In the genomic region with DNA sequence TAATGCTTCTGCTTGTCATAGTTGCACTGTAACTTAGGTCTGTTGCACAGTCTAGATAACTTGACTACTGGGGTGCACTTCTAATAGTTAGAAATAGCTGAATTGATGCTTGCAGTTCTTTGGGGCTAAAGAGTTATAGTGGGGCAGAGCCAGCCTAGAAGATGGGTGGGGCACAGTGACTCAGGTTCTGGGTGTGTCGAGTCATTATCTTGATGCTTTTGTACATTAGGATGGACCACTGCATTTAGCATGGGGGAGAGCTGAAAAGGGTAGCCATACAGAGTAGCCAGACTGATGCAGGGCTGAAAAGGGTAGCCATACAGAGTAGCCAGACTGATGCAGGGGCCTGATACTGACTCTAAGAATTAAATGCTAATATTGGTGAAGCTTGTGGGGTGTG, we compare ENCODE assay signal across 28 mouse cellular contexts. TPM values are rescaled to one million over a fixed set of nuclear protein-coding genes. Genes with fewer than 3 reads are reported as not detected.
DNase-seq lines count a peak whose midpoint lies in the region; ATAC-seq and TF ChIP-seq lines count a peak whose summit lies in the region.
"Had no signal": no experiment of that assay in that cellular context is flagged by ENCODE, and none has a peak within 500 bp of the region (broad histone marks: within the 10 kb centered on the region; RNA-seq: fewer than 3 reads in every experiment).

No protein-coding gene starts in this region.

- H3K4me2 ChIP-seq in liver, embryonic 12.5 days: peak overlapping the region; percentile 59
- H3K4me2 ChIP-seq: embryonic facial prominence, embryonic 12.5 days; heart, embryonic 15.5 days; hindbrain, embryonic 14.5 days; midbrain, embryonic 12.5 days had no signal

- TF ChIP-seq RAD21 in MEL (IDR thresholded peaks at IDR 0.05; ENCODE audit: low read depth, low read length): no peak

- no peak overlapping the region for H3K4me3 ChIP-seq in MEL (ENCODE audit: control insufficient read depth in 1 of 2, insufficient read depth in 1 of 2, low read depth in 2 of 2, low read length in 2 of 2)
- peak overlapping the region; percentile 24 for H3K4me3 ChIP-seq in liver, embryonic 12.5 days
- H3K4me3 ChIP-seq: embryonic facial prominence, embryonic 12.5 days; heart, embryonic 15.5 days; midbrain, embryonic 12.5 days had no signal

- ATAC-seq in common myeloid progenitor, adult 5-6 weeks (replicated peaks; ENCODE audit: low read depth, poor library complexity, severe bottlenecking): 0 out of 2 replicates have a peak, but pooled peaks have one; percentile 30
- ATAC-seq in liver, embryonic 12.5 days: peak; percentile 81
- peak; percentile 59 for ATAC-seq in megakaryocyte progenitor cell, adult 5-6 weeks (replicated peaks; ENCODE audit: poor library complexity)
- no peak for ATAC-seq in activated CD4-positive, CD25-positive, alpha-beta regulatory T cell, adult 4 months
- ATAC-seq: forebrain, embryonic 14.5 days had no signal

- H3K27me3 ChIP-seq in MEL (ENCODE audit: control insufficient read depth in 1 of 2, insufficient read depth in 2 of 2, low read length in 2 of 2): no peaks in the 10 kb centered on the region
- no peaks in the 10 kb centered on the region for H3K27me3 ChIP-seq in liver, embryonic 12.5 days (replicated peaks)
- H3K27me3 ChIP-seq: embryonic facial prominence, embryonic 12.5 days; heart, embryonic 15.5 days; midbrain, embryonic 12.5 days had no signal

- H3K9me3 ChIP-seq in MEL (replicated peaks; ENCODE audit: insufficient read depth, low read length): no peaks in the 10 kb centered on the region
- H3K9me3 ChIP-seq in liver, embryonic 12.5 days (replicated peaks): no peaks in the 10 kb centered on the region
- H3K9me3 ChIP-seq: embryonic facial prominence, embryonic 12.5 days; heart, embryonic 15.5 days; midbrain, embryonic 12.5 days had no signal

- H3K4me1 ChIP-seq in MEL (ENCODE audit: control insufficient read depth in 1 of 2, insufficient read depth in 2 of 2, low read length in 2 of 2): peaks cover 12 to 32% of the 10 kb centered on the region in 2 experiments
- peaks cover 80% of the 10 kb centered on the region for H3K4me1 ChIP-seq in liver, embryonic 12.5 days
- H3K4me1 ChIP-seq: embryonic facial prominence, embryonic 12.5 days; heart, embryonic 15.5 days; midbrain, embryonic 12.5 days had no signal

- TF ChIP-seq CTCF in MEL (IDR thresholded peaks at IDR 0.05 in 2 of 3, conservative IDR thresholded peaks at IDR 0.05 in 1 of 3; ENCODE audit: control insufficient read depth in 1 of 3, insufficient read depth in 1 of 3, low read depth in 2 of 3, low read length in 3 of 3, poor library complexity in 1 of 3, severe bottlenecking in 1 of 3): no peak

- no peak for TF ChIP-seq EP300 in MEL (IDR thresholded peaks at IDR 0.05; ENCODE audit: low read depth in 1 of 2, low read length in 2 of 2)

- H3K79me2 ChIP-seq in MEL (ENCODE audit: control insufficient read depth, insufficient read depth, low read length, poor library complexity): peaks cover 26% of the 10 kb centered on the region

- peak; percentile 62 for DNase-seq in MEL (ENCODE audit: low read depth, low spot score)
- no peak for DNase-seq in B cell, adult 2 months
- no peak for DNase-seq in adrenal gland, postnatal 25 days
- DNase-seq: adrenal gland, adult 2 months; cerebellum, adult 9-11 months; gastrocnemius, postnatal 10 days; heart, postnatal 4 days; kidney, adult 9 months; kidney, postnatal 14 days; lung, adult 18-20 months; lung, postnatal 10 days; right cerebral cortex, postnatal 14 days had no signal

- H3K27ac ChIP-seq in MEL (ENCODE audit: control insufficient read depth, low read depth, low read length): no peak overlapping the region
- H3K27ac ChIP-seq in liver, embryonic 12.5 days: peak overlapping the region; percentile 85
- H3K27ac ChIP-seq: embryonic facial prominence, embryonic 12.5 days; heart, embryonic 15.5 days; hindbrain, embryonic 14.5 days; midbrain, embryonic 12.5 days had no signal

- H3K36me3 ChIP-seq in MEL (ENCODE audit: control insufficient read depth in 1 of 2, insufficient read depth in 2 of 2, low read length in 2 of 2): peaks cover 48 to 50% of the 10 kb centered on the region in 2 experiments
- peaks cover 99% of the 10 kb centered on the region for H3K36me3 ChIP-seq in liver, embryonic 12.5 days

- H3K9ac ChIP-seq in MEL (ENCODE audit: control insufficient read depth, low read depth, low read length, poor library complexity, severe bottlenecking): no peak overlapping the region
- peak overlapping the region; percentile 40 for H3K9ac ChIP-seq in liver, embryonic 12.5 days
- H3K9ac ChIP-seq: embryonic facial prominence, embryonic 12.5 days; heart, embryonic 15.5 days; hindbrain, embryonic 14.5 days; midbrain, embryonic 12.5 days had no signal

- TF ChIP-seq POLR2A in MEL (IDR thresholded peaks at IDR 0.05; ENCODE audit: control insufficient read depth in 1 of 2, insufficient read depth in 1 of 2, low read depth in 1 of 2, low read length in 2 of 2, poor library complexity in 1 of 2): 0 out of 4 replicates have a peak, but pooled peaks of 1 of the 2 experiments have one; percentile 17

- WGBS in liver, embryonic 12.5 days (ENCODE audit: insufficient replicate concordance): 15% methylated on average over 1 of the region's 1 CpGs

TF ChIP-seq in MEL, 35 proteins besides CTCF, POLR2A, EP300 and RAD21:
- no peak for TF ChIP-seq ELF1 (IDR thresholded peaks at IDR 0.05; ENCODE audit: low read depth, low read length)
- TF ChIP-seq GATA1 (IDR thresholded peaks at IDR 0.05; ENCODE audit: low read depth, low read length): peak; percentile 52; the same call in 1 of the 2 replicates
- no peak for TF ChIP-seq USF1 (IDR thresholded peaks at IDR 0.05; ENCODE audit: low read depth, low read length)
- no peak for TF ChIP-seq SIN3A (IDR thresholded peaks at IDR 0.05; ENCODE audit: low read length)
- no peak for TF ChIP-seq TAL1 (IDR thresholded peaks at IDR 0.05; ENCODE audit: low read length)
- TF ChIP-seq ZMIZ1 (IDR thresholded peaks at IDR 0.05; ENCODE audit: low read depth, low read length): no peak
- no peak for TF ChIP-seq ZC3H11A (IDR thresholded peaks at IDR 0.05; ENCODE audit: low read depth, low read length)

RNA-seq across cellular contexts. Expression of gene Epn1, which starts 6.4 kb away (rescaled TPM):
- 72.3 and 75.5 TPM in 2 replicates for total RNA-seq in MEL (2012; rRNA removed)
- 100 to 1,000 TPM in 1 of 2 experiments, not detected in 1; 147 TPM for polyA plus RNA-seq in MEL (2012; ENCODE audit: insufficient read depth in 1 of 2, insufficient read length in 2 of 2, low read depth in 1 of 2, low replicate concordance in 2 of 2, missing spikeins in 1 of 2)
- total RNA-seq in common myeloid progenitor, adult 5-6 weeks (2017): 42.9 and 53.0 TPM in 2 replicates
- 66.2 and 69.1 TPM in 2 replicates for polyA plus RNA-seq in liver, embryonic 12.5 days (2016; fragmentation: Nextera tagmentation; extraction: Ambion mirVana)
- 41.0 and 42.0 TPM in 2 replicates for total RNA-seq in megakaryocyte progenitor cell, adult 5-6 weeks (2015)
- total RNA-seq in megakaryocyte progenitor cell, adult 5-6 weeks (2017): 37.0 and 51.5 TPM in 2 replicates
- 140 and 152 TPM in 2 replicates for total RNA-seq in adrenal gland, postnatal 25 days (2021)
- 1 to 10 TPM; 7.0 to 8.3 TPM for polyA plus RNA-seq in activated CD4-positive, CD25-positive, alpha-beta regulatory T cell, adult 4 months (2017; shearing (Covaris generic))

RNA-seq across cellular contexts. Expression of gene U2af2, which starts 11.6 kb away (rescaled TPM):
- 301 and 311 TPM in 2 replicates for total RNA-seq in MEL (2012; rRNA removed)
- polyA plus RNA-seq in MEL (2012; ENCODE audit: insufficient read depth in 1 of 2, insufficient read length in 2 of 2, low read depth in 1 of 2, low replicate concordance in 2 of 2, missing spikeins in 1 of 2): 100 to 1,000 TPM; 477 to 491 TPM
- 220 and 260 TPM in 2 replicates for total RNA-seq in common myeloid progenitor, adult 5-6 weeks (2017)
- 97.6 and 109 TPM in 2 replicates for polyA plus RNA-seq in liver, embryonic 12.5 days (2016; fragmentation: Nextera tagmentation; extraction: Ambion mirVana)
- 99.3 TPM in 2 replicates for total RNA-seq in megakaryocyte progenitor cell, adult 5-6 weeks (2015)
- total RNA-seq in megakaryocyte progenitor cell, adult 5-6 weeks (2017): 225 and 247 TPM in 2 replicates
- 191 and 195 TPM in 2 replicates for total RNA-seq in adrenal gland, postnatal 25 days (2021)
- polyA plus RNA-seq in activated CD4-positive, CD25-positive, alpha-beta regulatory T cell, adult 4 months (2017; shearing (Covaris generic)): 10 to 100 TPM; 24.2 to 30.1 TPM

RNA-seq across cellular contexts. Expression of gene Zfp580, which starts 22.2 kb away (rescaled TPM):
- total RNA-seq in MEL (2012; rRNA removed): 1.0 and 1.7 TPM in 2 replicates
- 10 to 100 TPM in 1 of 2 experiments, not detected in 1; 19.9 TPM for polyA plus RNA-seq in MEL (2012; ENCODE audit: insufficient read depth in 1 of 2, insufficient read length in 2 of 2, low read depth in 1 of 2, low replicate concordance in 2 of 2, missing spikeins in 1 of 2)
- total RNA-seq in common myeloid progenitor, adult 5-6 weeks (2017): 1.8 and 3.6 TPM in 2 replicates
- polyA plus RNA-seq in liver, embryonic 12.5 days (2016; fragmentation: Nextera tagmentation; extraction: Ambion mirVana): 5.2 and 5.6 TPM in 2 replicates
- total RNA-seq in megakaryocyte progenitor cell, adult 5-6 weeks (2015): 2.3 and 3.0 TPM in 2 replicates
- total RNA-seq in megakaryocyte progenitor cell, adult 5-6 weeks (2017): 0.24 and 0.67 TPM in 2 replicates
- total RNA-seq in adrenal gland, postnatal 25 days (2021): 7.9 and 8.8 TPM in 2 replicates
- 1 to 10 TPM; 1.2 to 2.8 TPM for polyA plus RNA-seq in activated CD4-positive, CD25-positive, alpha-beta regulatory T cell, adult 4 months (2017; shearing (Covaris generic))
- total RNA-seq: monocyte, adult 5-6 weeks had no signal

RNA-seq across cellular contexts. Expression of gene Zfp784, which starts 35.3 kb away (rescaled TPM):
- total RNA-seq in MEL (2012; rRNA removed): 0.96 and 1.2 TPM in 2 replicates
- polyA plus RNA-seq in MEL (2012; ENCODE audit: insufficient read depth in 1 of 2, insufficient read length in 2 of 2, low read depth in 1 of 2, low replicate concordance in 2 of 2, missing spikeins in 1 of 2): 1 to 10 TPM in 1 of 2 experiments, not detected in 1; 2.9 TPM
- 2.7 and 2.9 TPM in 2 replicates for total RNA-seq in common myeloid progenitor, adult 5-6 weeks (2017)
- polyA plus RNA-seq in liver, embryonic 12.5 days (2016; fragmentation: Nextera tagmentation; extraction: Ambion mirVana): 1.1 and 1.3 TPM in 2 replicates
- 0.72 and 1.5 TPM in 2 replicates for total RNA-seq in megakaryocyte progenitor cell, adult 5-6 weeks (2015)
- 1.6 and 1.7 TPM in 2 replicates for total RNA-seq in megakaryocyte progenitor cell, adult 5-6 weeks (2017)
- total RNA-seq in adrenal gland, postnatal 25 days (2021): 4.7 and 5.5 TPM in 2 replicates
- polyA plus RNA-seq in activated CD4-positive, CD25-positive, alpha-beta regulatory T cell, adult 4 months (2017; shearing (Covaris generic)): 1 to 10 TPM; 2.5 to 3.1 TPM

RNA-seq across cellular contexts. Expression of gene 4632433K11Rik, which starts 39.7 kb away (rescaled TPM):
- total RNA-seq in MEL (2012; rRNA removed): not detected in 2 replicates
- not detected for polyA plus RNA-seq in MEL (2012; ENCODE audit: insufficient read depth in 1 of 2, insufficient read length in 2 of 2, low read depth in 1 of 2, low replicate concordance in 2 of 2, missing spikeins in 1 of 2)
- 2.5 TPM in 1 of 2 replicates, not detected in the other for total RNA-seq in common myeloid progenitor, adult 5-6 weeks (2017)
- not detected in 2 replicates for polyA plus RNA-seq in liver, embryonic 12.5 days (2016; fragmentation: Nextera tagmentation; extraction: Ambion mirVana)
- not detected in 2 replicates for total RNA-seq in megakaryocyte progenitor cell, adult 5-6 weeks (2015)
- 0.88 TPM in 1 of 2 replicates, not detected in the other for total RNA-seq in megakaryocyte progenitor cell, adult 5-6 weeks (2017)
- 1.1 TPM in 1 of 2 replicates, not detected in the other for total RNA-seq in adrenal gland, postnatal 25 days (2021)
- polyA plus RNA-seq in activated CD4-positive, CD25-positive, alpha-beta regulatory T cell, adult 4 months (2017; shearing (Covaris generic)): not detected
- total RNA-seq: layer of hippocampus, postnatal 14 days; monocyte, adult 5-6 weeks had no signal
- polyA plus RNA-seq: adrenal gland, adult 2 months; embryonic facial prominence, embryonic 12.5 days; forebrain, embryonic 14.5 days; heart, embryonic 15.5 days; hindbrain, embryonic 14.5 days; intestine, embryonic 14.5 days; limb, embryonic 11.5 days; midbrain, embryonic 12.5 days; neural tube, embryonic 11.5 days; testis, adult 2 months; urinary bladder, adult 2 months had no signal
